Mouse (Mus musculus) lung, adult 18-20 months (tissue): ENCODE data around the gene Taf1c.

ENCODE experiments used
- DNase-seq, 2 experiments: peaks; one replicate each; pipeline ENCODE4 v3.0.0; 2022; ENCODE audit warnings: mixed read lengths in 2 of 2

Taf1c gene

DNA sequence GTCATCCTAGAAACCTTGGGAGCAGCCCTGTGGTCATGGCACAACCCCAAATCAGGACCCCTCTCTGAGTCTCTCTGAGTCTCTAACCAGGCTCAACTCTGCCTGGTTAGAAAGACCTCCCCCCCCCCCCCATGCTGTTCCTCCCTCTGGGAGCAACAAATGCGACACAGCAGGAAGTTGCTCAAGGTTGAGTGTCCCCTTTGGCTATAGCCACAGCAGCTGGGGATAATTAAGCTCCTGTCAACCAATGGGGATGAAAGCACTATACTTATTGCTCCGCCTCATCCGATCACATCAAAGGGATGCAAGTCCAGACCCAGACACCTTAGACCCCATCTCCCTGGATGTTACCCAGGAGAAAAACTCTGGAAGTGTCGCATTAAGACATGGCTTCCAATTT is 17.5 kb upstream of the Taf1c start:
- no peak for DNase-seq

DNA sequence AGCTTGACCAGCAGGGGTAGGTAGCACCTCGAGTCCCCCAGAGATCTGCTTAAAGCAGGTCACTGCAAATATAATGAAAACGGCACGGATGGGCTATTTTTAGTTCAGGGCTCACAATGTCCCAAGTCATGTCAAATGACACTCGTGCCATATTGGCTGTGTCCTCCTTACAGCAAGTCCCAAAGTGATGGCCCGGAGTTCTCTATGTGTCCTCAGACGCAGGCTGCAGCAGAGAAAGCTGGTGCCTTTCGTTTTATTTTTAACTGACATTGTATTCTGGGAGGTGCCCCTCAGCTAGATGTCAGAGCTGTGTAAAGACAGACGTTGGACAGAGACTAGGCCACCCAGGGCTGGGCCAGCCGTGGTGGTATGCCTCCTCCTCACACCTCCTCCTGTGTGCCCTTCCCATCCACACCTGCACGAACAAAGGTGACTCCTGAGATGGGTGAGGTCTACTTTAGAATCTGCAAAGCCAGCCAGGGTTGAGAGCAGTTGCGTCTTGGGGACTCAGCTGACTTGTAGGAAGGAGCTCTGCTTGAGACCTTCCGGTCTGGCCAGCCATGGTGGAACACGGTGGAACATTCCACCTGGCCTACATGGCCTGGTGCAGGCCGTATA is 15.9 kb upstream of the Taf1c start:
- no peak for DNase-seq

DNA sequence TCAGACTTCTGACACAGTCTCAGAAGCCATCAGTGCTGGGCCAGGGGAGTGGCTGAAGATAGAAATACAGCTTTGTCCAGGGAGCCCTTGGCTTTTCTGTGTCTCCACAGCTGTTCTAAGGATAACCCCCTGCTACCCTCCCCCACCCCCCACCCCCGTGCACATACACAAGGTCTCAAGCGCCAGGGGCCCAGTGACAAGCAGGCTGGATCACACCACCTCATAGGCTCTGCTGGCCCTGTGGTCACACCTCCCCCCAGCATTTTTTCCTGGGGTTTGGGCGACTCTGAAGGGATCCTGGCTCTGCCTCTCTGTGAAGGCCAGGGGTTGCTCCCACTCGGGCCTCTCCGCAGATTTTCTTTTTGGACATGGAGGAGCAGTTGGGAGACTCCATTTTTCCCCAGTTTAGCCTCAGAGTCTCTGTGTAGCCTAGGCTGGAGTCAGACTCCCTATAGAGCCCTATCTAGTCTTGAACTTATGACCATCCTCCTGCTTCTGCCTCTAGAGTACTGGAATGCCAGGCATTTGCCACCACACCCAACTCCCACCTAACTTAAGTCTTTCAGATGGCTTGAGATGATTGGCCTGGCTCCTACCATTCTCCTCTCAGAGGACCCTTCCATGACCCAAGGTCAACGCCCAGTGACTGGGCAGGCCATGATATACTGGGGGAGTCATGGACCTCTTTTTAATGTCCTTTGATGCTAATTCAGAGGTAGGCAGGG is 15.3 kb upstream of the Taf1c start:
- no peak for DNase-seq

DNA sequence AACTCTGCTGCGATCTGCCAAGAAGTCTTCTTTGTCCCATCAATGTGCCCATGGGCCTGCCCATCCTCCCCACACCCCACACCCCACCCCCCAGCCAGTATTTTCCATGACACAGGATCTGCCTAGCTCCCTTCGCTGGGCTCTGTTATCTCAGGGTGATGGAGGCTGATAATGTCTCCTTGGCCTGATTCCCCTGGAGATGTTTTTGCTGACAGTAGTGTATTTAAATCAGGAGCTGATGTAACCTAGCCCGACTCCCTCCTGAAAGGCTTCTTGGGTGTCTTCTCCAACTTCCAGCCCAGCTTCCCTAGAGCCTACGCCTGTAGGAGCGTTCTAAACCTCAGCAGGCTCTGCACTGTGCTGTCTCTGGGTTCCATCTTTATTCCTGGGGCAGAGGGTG is 13.9 kb upstream of the Taf1c start:
- no peak for DNase-seq

DNA sequence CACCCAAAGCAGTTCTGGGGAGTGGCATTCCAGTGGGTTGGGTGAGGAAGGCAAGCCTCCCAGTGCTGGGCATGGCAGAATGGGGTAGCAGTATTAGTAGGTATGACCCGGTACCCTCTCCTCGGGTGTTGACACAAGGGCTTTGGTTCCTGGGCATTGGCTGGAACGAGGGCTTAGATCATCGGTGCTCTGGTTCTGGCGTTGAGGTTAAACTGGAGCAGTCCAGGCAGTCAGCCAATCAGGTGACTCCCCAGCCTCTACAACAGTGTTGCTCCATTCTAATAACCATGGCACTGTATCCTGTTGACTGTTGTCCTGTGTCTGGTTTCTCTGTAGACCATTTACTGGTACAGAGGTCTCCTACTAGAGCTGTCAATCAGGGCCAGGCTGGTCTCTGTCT is 12.6 kb upstream of the Taf1c start:
- DNase-seq: peak in 1 of 2 experiments; percentile 7

DNA sequence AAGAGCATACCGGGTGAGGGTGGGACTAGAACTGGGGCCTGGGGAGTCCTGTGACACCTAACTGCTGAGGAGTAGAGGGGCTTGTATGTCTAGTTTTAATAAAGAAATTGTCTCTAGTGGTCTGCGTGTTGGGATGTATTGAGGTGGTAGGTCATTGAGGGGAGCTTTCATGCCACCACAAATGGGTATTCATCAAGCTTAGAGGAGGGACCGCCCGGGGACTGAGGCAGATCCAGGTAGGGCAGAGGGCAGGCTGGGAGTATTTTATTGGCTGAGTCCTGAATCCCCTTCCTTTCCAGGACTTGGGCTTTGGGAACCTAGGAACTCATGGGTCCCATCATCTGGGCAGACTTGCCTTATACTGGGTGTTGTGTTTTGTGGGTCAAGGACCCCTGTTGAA is 11.8 kb upstream of the Taf1c start:
- DNase-seq: no peak

DNA sequence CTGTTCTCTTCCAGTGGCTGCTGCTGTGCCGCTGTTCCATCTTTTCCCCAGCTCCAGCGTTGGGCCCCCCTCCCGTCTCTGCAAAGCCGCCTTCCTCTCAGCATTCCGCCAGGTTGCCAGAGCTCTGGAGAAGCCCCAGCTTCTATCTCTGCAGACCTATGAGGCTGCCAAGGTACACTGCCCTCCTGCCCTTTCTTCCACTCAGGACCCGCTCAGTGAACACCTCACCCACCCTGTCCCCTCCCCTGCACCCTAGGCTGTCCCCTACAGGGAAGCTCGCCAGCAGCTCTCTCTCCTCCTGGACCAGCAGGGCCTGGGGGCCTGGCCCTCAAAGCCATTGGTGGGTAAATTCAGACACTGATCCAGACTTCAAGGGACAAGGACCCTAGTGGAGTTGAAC is 11.3 kb upstream of the Taf1c start:
- DNase-seq: no peak

DNA sequence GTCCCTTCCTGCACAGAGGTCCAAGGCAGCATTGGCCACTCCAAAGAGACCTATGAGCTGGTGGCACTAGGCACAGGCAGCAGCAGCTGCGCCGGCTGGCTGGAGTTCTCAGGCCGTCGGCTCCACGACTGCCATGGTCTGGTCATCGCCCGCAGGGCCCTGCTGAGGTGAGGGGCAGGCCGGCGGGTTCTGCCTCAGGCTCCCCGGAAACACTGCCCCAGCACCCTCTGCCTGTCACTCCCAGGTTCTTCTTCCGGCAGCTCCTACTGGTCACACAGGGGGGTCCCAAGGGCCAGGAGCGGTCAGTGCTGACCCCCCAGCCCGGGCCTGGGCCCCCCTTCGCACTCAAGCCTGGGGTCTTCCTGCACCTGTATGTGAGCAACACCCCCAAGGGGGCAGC is 10.1 kb upstream of the Taf1c start:
- no peak for DNase-seq

DNA sequence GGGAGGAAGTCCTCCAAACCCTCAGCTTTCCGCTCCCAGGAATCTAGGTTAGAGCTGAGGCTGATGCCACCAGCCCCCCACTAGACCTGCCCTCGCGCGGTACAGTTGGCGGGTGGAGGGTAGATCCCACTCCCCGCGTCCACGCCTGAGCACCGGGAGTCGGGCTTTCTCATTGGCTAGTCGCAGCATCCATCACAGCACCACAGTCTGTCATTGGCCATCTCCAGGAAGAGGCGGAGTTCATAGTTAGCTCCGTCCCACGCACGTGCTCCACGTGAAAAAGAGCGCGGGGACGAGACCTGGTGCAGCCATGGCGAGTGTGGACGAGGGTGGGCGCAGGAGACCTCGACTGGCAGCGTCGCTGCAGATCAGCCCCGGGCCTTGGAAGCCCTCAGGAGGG is 7.4 kb upstream of the Taf1c start, which contains the start of gene Adad2:
Gene Adad2, plus strand, starts transcription at position 277 of the 400 bp plus-strand sequence.
- DNase-seq: no peak

DNA sequence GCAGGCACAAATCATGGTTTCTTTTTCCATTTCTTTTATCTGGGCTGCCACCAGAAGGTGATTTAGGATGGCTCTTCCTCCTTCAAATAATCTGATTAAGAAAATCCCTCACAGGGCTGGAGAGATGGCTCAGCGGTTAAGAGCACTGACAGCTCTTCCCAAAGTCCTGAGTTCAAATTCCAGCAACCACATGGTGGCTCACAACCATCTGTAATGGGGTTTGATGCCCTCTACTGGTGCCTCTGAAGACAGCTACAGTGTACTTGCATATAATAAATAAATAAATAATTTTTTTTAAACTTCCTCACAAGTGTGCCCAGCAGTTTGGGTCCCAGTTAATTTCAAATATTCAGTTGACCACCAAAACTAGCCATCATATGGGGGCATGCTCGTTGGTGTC is 1.2 kb upstream of the Taf1c start:
- no peak for DNase-seq

DNA sequence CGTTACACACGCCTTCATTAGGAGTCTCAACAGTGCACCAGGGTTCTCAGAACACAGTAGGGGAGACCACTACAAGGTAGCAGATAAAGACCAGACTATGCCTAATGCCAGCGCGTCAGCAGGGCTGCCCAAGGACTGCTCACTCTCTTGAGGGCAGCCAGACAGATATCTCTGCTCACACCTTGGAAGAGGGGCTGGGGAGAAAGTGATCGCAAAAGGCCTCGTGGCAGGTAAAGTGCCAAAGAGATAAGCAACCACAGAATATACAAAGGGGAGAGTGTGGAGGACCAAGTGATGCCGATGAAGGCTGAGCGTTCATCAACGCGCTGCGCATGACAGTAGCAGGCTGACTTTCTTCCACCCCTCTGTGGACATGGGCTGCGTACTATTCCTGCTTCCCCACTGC is 621 bp downstream of the Taf1c start:
- no peak for DNase-seq

DNA sequence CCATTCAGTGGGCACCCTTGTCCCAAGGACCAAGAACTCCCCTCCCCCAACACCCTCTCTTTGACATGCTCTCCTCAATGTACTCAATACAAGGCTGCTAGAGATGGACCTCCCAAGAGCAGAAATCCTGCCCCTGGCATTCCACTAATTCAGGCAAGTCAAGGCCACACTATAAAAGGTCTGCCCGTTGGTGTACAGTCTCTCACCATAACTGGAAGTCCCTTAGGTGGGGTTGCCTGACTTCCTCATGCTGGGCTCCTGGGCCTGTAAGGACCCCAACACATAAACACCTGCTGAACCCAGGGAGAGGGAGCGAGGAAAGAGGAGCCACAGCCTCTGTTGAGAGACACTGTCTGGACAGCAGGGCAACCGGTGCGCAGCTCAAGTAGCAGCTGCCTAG is 1.3 kb downstream of the Taf1c start:
- no peak for DNase-seq

DNA sequence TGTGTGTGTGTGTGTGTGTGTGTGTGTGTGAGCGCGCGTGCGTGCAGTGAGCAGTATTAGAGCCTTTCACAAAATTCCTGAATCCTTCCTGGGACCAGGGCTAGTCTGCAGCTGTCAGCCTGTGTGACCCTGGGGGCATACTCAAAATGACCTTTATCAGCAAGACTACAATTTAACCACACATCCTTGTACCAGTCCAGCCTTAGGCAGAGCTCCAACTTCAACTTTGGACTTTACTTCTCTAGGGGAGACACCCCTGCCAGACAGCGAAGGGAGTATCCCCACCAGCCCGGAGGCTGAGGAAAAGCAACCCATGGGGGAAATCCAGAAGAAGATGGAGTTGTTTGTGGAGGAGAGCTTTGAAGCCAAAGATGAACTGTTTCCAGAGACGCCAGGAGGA is 13.6 kb downstream of the Taf1c start:
- no peak for DNase-seq

DNA sequence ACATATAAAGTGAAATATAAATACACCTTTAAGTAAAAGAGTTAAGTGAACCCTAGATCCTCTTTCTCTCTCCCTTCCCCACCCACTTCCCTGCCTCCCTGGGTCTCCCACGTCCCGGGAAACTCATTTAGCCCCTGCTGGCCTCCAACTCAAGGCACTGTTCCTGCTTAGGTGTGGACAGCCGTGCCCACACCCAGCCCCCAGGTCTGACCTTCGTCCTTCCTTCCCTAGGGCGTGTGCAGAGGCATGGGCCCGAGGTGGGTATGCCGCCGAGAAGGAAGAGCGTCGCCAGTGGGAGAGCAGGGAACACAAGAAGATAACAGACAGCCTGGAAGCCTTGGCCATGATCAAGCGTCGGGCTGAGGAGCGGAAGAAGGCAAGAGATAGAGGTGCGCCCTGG is 14.7 kb downstream of the Taf1c start:
- DNase-seq: no peak

DNA sequence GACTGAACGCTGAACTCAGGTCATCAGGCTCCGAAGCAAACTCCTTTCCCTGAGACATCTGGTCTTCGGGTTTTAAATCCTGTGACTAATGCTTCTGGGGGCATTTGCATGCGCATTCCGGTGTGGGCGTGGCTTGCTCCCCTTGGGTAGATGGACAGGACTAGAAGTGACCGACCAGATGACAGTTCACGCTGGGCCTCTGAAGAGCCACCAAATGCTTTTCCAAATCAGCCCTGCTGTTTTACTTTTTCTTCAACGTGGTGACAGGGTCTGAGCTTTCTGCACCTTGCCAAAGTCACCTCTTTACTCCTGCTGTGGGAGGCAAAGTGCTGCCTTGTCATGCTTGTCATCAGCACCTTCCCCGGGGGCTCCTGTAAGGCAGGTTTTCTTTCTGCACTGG is 16.2 kb downstream of the Taf1c start:
- no peak for DNase-seq

DNA sequence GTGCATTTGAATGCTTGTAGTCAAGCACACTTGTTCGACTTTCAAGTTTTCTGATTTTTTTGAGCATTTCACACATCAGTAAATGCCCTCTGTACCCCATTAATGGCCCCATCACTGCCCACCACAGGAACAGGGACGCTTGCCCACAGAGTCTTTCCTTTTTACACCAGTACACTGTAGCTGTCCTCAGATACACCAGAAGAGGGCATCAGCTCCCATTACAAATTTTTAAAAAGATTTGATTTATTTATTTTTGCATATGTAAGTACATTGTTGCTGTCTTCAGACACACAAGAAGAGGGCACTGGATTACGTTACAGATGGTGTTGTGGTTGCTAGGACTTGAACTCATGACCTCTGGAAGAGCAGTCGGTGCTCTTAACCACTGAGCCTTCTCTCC is 16.7 kb downstream of the Taf1c start:
- DNase-seq: no peak

DNA sequence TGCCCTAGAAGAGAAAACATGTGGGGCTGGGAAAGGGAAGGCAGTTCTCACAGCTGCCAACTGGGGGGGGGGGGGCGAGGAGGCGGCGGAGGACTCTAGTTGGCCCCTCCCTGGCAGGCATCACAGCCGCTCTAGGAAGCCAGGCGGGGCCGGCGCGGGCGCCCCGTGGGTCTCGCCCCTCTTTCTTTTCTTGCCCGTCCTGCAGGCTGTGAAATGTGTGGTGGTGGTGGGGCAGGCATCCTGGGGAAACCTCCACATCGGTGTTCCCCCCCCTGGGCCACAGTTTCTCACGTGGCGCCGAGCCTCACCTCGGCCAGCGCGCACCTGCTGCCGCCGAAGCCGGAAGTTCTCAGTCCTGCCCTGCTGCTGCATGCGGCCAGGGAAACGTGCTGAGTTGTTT is 19.1 kb downstream of the Taf1c start:
- no peak for DNase-seq

DNA sequence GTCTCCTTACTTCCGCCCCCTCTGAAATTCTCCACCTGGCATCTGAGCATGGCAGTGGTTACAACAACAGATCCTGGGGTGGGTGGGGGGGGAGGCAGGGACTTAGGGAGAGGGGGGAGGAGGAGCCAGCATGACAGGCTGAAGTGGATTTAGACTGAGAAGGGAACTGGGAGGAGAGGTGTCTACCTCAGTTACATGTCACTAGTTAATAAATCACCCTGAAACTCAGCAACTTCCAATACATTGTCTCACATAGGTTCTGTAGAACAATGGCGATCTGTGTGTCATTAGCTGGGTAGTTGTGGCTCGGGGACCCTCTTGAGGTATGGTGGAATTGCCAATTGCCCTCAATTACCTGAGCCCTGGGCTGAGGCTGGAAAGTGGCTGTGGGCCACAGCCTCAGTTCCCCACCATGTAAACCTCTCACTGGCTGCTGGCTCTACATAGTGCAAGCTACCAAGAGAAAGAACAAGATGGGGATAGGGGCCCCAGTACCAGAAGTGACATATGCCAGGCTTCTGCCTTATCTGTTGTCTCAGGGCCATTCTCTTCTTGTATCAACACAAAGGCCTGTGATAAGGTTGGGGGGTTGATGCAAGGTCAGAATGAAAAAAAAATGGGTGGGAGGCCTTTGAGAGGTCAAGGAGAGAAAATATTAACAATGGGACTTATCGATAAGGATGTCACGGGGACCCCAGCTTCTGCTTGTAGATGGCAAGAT is 24.4 kb downstream of the Taf1c start:
- DNase-seq: no peak

DNA sequence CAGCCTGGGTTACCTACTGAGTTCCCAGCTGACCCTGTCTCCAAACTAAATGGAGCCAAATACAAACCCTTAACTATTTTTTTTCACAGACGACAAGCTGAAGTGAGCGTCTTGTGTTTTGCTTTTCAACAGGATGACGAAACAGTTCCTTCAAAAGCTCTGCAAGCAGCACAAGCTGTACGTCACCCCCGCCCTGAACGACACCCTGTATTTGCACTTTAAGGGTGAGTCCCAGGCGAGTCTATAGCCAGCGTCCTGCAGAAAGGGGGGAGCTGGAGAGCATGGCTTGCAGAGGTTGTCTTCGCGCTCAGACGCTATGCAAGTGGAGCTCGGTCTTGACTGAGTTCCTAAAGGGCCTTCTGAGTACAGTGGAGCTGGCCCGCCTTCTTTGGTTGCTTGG is 25.9 kb downstream of the Taf1c start:
- no peak for DNase-seq

DNA sequence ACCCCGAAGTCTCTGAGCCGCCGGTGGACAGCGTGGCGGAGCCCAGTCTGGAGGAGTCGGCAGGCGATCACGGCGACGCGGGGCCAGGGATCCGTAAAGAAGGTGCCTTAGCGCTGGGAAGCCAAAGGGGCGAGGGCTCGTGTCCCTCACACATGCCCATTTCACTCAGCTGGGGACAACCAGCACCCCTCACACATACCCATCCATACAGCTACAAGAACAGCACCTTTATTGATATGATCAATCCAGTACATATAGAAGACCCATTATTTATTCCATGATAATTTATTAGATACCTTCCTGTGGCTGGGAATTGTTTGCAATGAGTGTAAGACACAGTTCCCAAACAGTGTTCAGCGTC is 29.7 kb downstream of the Taf1c start:
- no peak for DNase-seq

DNA sequence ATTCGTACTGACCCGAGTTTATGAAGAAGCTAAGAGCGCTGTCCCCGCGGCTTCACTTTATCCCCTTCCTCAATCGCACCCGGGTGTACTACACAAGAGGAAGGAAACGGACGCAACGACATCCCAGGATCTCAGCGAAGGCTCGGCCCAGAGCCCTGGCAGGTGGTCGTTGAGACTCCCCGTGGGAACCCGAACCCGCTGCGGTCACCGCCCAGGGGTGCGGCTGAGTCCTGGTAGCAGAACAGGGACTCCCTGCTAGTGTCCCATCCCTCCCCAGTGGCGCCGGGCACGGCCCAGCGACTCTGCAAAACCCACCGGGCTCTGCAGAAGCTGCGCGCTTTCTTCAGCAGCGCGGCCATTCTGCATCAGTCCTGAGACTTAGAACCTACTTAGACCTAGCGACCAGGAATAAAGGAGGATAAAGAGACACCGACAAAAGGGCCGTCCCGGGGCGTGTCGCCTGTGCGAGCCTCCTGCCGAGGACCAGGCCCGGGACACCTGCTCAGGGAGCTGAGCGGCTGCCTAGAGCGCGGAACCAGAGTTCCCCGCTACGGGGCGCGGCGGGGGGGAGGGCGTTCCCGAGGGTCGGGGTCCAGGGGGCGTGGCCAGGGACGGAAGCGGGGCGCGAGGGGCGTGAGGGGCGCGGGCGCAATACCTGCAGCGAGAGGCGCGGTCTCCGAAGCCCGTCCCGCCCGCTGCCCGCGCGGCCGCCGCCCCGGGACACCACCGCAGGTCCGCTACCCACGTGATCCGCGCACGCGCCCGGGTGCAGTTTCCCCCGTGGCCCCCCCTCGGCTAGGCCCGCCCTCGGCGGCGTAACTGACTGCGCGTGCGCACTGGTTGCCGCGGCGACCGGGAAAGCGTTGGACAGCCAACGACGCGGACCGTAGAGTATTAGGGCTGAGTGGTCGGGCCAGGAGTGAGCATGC is 30.3 kb downstream of the Taf1c start, which contains the start of the genes Hsdl1 and Dnaaf1:
Gene Hsdl1, minus strand, starts transcription at position 747 of the 929 bp plus-strand sequence.
Gene Dnaaf1, plus strand, starts transcription at position 799 of the 929 bp plus-strand sequence.
- peak; percentile 95 to 97 for DNase-seq

DNA sequence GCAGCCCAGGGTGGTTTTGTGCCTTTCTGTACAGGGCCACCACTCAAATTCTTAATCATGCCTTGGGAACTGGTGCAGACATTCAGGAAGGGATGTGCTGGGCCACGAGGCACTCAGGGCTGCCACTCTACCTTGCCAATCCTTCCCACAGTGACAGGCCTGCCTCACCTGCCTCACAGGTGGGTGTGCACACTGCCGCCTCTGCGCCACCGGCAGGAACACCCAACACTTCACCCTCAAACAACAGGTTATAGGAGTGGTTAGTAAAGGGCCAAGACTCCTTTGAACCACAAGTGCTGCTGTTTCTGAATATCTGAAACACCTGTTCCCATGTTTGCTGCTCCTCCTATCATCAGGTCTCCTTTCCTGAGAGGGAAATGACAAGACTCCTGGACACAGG is 32.6 kb downstream of the Taf1c start:
- DNase-seq: peak; percentile 37 to 59

DNA sequence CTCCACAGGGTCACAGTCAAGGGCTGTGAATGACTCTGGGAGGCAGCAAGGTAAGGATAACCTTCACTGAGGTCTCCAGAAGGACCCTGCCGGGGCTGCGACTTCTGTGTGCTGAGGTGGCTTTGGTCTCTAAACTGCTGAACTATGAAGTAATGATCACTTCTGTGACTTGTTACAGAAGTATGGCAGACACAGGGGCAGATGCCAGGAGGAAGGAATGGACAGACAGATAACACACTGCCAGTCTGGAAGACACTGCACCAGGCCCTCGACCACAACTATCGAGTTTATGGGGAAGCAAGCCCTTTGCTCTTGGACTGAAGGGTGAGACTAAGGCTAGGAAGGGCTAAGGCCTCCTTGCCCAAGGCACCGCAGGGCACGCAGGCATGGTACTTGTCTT is 33.9 kb downstream of the Taf1c start:
- DNase-seq: no peak
